Mouse (Mus musculus) megakaryocyte-erythroid progenitor cell, adult 5-6 weeks (primary cell): ENCODE measurements at regions not wholly inside any gene's neighbourhood (a gene's known extent, or its start where the extent isn't known, plus 50 kb on each side); places are given as distances from the start of the nearest gene placed in this dataset.

Source experiments
- ATAC-seq: replicated peaks from 2 replicates; pipeline ENCODE4 v1.8.0; 2016; ENCODE audit warnings: mild to moderate bottlenecking, inconsistent platforms; ENCODE audit not compliant: severe bottlenecking, poor library complexity, low FRiP score, low TSS enrichment

GRCm38 (mm10) chr9:41286145-41286468, 124.6 kb upstream of the Ubash3b start:
- ATAC-seq = no peak

- ATAC-seq = no peak
Measured at GRCm38 (mm10) chr9:41285266-41286144, 124.0 kb upstream of the Ubash3b start.

- no peak for ATAC-seq
Measured at GRCm38 (mm10) chr9:41277726-41278125, 116.2 kb upstream of the Ubash3b start.

- no peak for ATAC-seq
Measured at GRCm38 (mm10) chr9:41273839-41274271, 112.4 kb upstream of the Ubash3b start.

- no peak for ATAC-seq
Measured at GRCm38 (mm10) chr9:41273171-41273781, 111.8 kb upstream of the Ubash3b start.

GRCm38 (mm10) chr9:41272596-41272995, 111.1 kb upstream of the Ubash3b start:
- no peak for ATAC-seq

GRCm38 (mm10) chr9:41268112-41268511, 106.6 kb upstream of the Ubash3b start:
- ATAC-seq = no peak

- ATAC-seq = no peak
Measured at GRCm38 (mm10) chr9:41264485-41264884, 103.0 kb upstream of the Ubash3b start.

- ATAC-seq = no peak
Measured at GRCm38 (mm10) chr9:41257244-41257643, 95.7 kb upstream of the Ubash3b start.

- ATAC-seq = no peak
Measured at GRCm38 (mm10) chr9:41242372-41242771, 80.9 kb upstream of the Ubash3b start.

- no peak for ATAC-seq
Measured at GRCm38 (mm10) chr9:41239097-41239451, 77.6 kb upstream of the Ubash3b start.

- no peak for ATAC-seq
Measured at GRCm38 (mm10) chr9:41238395-41239096, 77.0 kb upstream of the Ubash3b start.

GRCm38 (mm10) chr9:41237265-41237664, 75.8 kb upstream of the Ubash3b start:
- ATAC-seq = no peak

GRCm38 (mm10) chr9:41229225-41229582, 67.7 kb upstream of the Ubash3b start:
- ATAC-seq = no peak

- ATAC-seq = peak; percentile 80
Measured at GRCm38 (mm10) chr9:41228425-41229224, 67.1 kb upstream of the Ubash3b start.

- no peak for ATAC-seq
Measured at GRCm38 (mm10) chr9:41223406-41223805, 61.9 kb upstream of the Ubash3b start.

- no peak for ATAC-seq
Measured at GRCm38 (mm10) chr9:41222346-41223015, 61.0 kb upstream of the Ubash3b start.

GRCm38 (mm10) chr9:41221110-41221790, 59.8 kb upstream of the Ubash3b start:
- ATAC-seq = no peak
